Mouse (Mus musculus) adrenal gland, postnatal 14 days (tissue): ENCODE results near the gene Cd69. TPM values are rescaled to one million over a fixed set of nuclear protein-coding genes. Genes with fewer than 3 reads are reported as not detected.

Experiments used
- DNase-seq: peaks from one replicate; pipeline ENCODE4 v3.0.0; 2021; ENCODE audit warnings: mixed read lengths
- total RNA-seq: library from RNA; stranded (reverse); gene quantifications from 2 replicates; pipeline ENCODE4 v1.2.3, GENCODE M21; 2021

Gene Cd69
- total RNA-seq, 1 experiment from 2014 or later = 0.56 TPM

- DNase-seq = no peak
Measured at GRCm38 (mm10) chr6:129223611-129224010, 51.6 kb downstream of the Cd69 start.

- DNase-seq = no peak
Measured at GRCm38 (mm10) chr6:129222188-129222800, 52.9 kb downstream of the Cd69 start.

- DNase-seq = no peak
Measured at GRCm38 (mm10) chr6:129221053-129221452, 54.2 kb downstream of the Cd69 start.

- DNase-seq = no peak
Measured at GRCm38 (mm10) chr6:129219897-129220517, 55.2 kb downstream of the Cd69 start.

GRCm38 (mm10) chr6:129218191-129218696 lies 57.0 kb downstream of the Cd69 start:
- no peak for DNase-seq

Other genes with a start within 250 kb of the Cd69 start
- gene Klrb1f, start 229.5 kb downstream of the Cd69 start, total RNA-seq = not detected in 2 replicates
- gene Clec2e, start 174.5 kb downstream of the Cd69 start, total RNA-seq = not detected in 2 replicates
- gene Clec2d, start 94.8 kb downstream of the Cd69 start, total RNA-seq = 86.4 and 109 TPM in 2 replicates
- not detected in 2 replicates for gene 4922502D21Rik, start 56.4 kb upstream of the Cd69 start, total RNA-seq
- gene Clec12a, start 67.3 kb upstream of the Cd69 start, total RNA-seq = 0.67 and 0.79 TPM in 2 replicates
- gene Clec12b, start 110.4 kb upstream of the Cd69 start, total RNA-seq = 0.26 TPM in 1 of 2 replicates, not detected in the other
- 2.4 and 3.1 TPM in 2 replicates for gene Clec1b, start 121.9 kb upstream of the Cd69 start, total RNA-seq
- gene Clec9a, start 133.4 kb upstream of the Cd69 start, total RNA-seq = 0.82 and 1.4 TPM in 2 replicates
- gene Clec1a, start 176.6 kb upstream of the Cd69 start, total RNA-seq = 7.9 and 14.0 TPM in 2 replicates
- gene Olr1, start 231.7 kb upstream of the Cd69 start, total RNA-seq = 1.1 TPM in 1 of 2 replicates, not detected in the other
- not detected in 2 replicates for gene Tmem52b, start 237.1 kb upstream of the Cd69 start, total RNA-seq